Mouse (Mus musculus) intestine, embryonic 16.5 days (tissue): ENCODE measurements at regions not wholly inside any gene's neighbourhood (a gene's known extent, or its start where the extent isn't known, plus 50 kb on each side); places are given as distances from the start of the nearest gene placed in this dataset.

Experiments
- ATAC-seq: fragments of 200-750 bp; cut with Nextera tagmentation; 2 replicates; pipeline ENCODE4 v1.8.0; 2017; ENCODE audit warnings: moderate TSS enrichment, moderate library complexity
- H3K27ac ChIP-seq: fragments of 300-500 bp; sonication (generic); 2 replicates; pipeline ENCODE4 v1.5.1; 2014; ENCODE audit warnings: mild to moderate bottlenecking, low read length
- H3K27me3 ChIP-seq: fragments of 300-500 bp; sonication (generic); replicated peaks from 2 replicates; pipeline ENCODE4 v1.6.1; 2014; ENCODE audit warnings: low read length, control low read depth, mixed read lengths; ENCODE audit not compliant: control insufficient read depth, insufficient read depth
- H3K36me3 ChIP-seq: fragments of 300-500 bp; sonication (generic); 2 replicates; pipeline ENCODE4 v1.6.1; 2014; ENCODE audit warnings: low read length, control low read depth; ENCODE audit not compliant: control insufficient read depth, insufficient read depth
- H3K4me1 ChIP-seq: fragments of 300-500 bp; sonication (generic); 2 replicates; pipeline ENCODE4 v1.6.1; 2014; ENCODE audit warnings: low read length, control low read depth, mixed read lengths; ENCODE audit not compliant: control insufficient read depth, insufficient read depth
- H3K4me2 ChIP-seq: fragments of 300-500 bp; sonication (generic); 2 replicates; pipeline ENCODE4 v1.6.1; 2014; ENCODE audit warnings: low read depth, low read length, control low read depth
- H3K4me3 ChIP-seq: fragments of 300-500 bp; sonication (generic); 2 replicates; pipeline ENCODE4 v1.5.1; 2014; ENCODE audit warnings: mild to moderate bottlenecking, low read length
- H3K9ac ChIP-seq: fragments of 300-500 bp; sonication (generic); 2 replicates; pipeline ENCODE4 v1.6.1; 2014; ENCODE audit warnings: low read depth, low read length
- H3K9me3 ChIP-seq: fragments of 300-500 bp; sonication (generic); 2 replicates; pipeline ENCODE4 v1.6.1; 2016; ENCODE audit warnings: low read length, control low read depth; ENCODE audit not compliant: control insufficient read depth
- WGBS: fragments of 180-500 bp; shearing (Covaris S2); extraction: QIAGEN DNeasy Blood & Tissue Kit; methylation state at CpG from one replicate; pipeline ENCODE4 v1.1.7; 2014; 5-methylcytosine and 5-hydroxymethylcytosine counted together

- H3K27ac ChIP-seq, result no peak overlapping the region
- H3K27me3 ChIP-seq, result no peaks in the 10 kb centered on the region
- H3K9ac ChIP-seq, result no peak overlapping the region
- no peak overlapping the region for H3K4me3 ChIP-seq
- H3K36me3 ChIP-seq, result no peaks in the 10 kb centered on the region
- H3K9me3 ChIP-seq, result no peaks in the 10 kb centered on the region
- H3K4me2 ChIP-seq, result no peak overlapping the region
- no peaks in the 10 kb centered on the region for H3K4me1 ChIP-seq
- WGBS, result 79% methylated on average over 7 of the region's 7 CpGs
- no peak for ATAC-seq
Measured at GRCm38 (mm10) chr1:18668901-18669300, 404.0 kb upstream of the Defb41 start.

- Histone ChIP-seq H3K4me3 (no peak overlapping the region), H3K4me1 (no peaks in the 10 kb centered on the region), H3K36me3 (no peaks in the 10 kb centered on the region), H3K27me3 (no peaks in the 10 kb centered on the region), H3K9ac (no peak overlapping the region), H3K4me2 (no peak overlapping the region), H3K27ac (no peak overlapping the region), H3K9me3 (no peaks in the 10 kb centered on the region)
- ATAC-seq, result no peak
- WGBS, result 76% methylated on average over 5 of the region's 5 CpGs
Measured at GRCm38 (mm10) chr1:18668265-18668664, 403.3 kb upstream of the Defb41 start.

- no peak overlapping the region for H3K4me3 ChIP-seq
- H3K36me3 ChIP-seq, result no peaks in the 10 kb centered on the region
- no peak for ATAC-seq
- no peaks in the 10 kb centered on the region for H3K9me3 ChIP-seq
- no peaks in the 10 kb centered on the region for H3K4me1 ChIP-seq
- no peak overlapping the region for H3K4me2 ChIP-seq
- no peaks in the 10 kb centered on the region for H3K27me3 ChIP-seq
- H3K27ac ChIP-seq, result no peak overlapping the region
- no peak overlapping the region for H3K9ac ChIP-seq
Measured at GRCm38 (mm10) chr1:18640858-18641257, 375.9 kb upstream of the Defb41 start.

- no peak for ATAC-seq
- Histone ChIP-seq H3K9ac (no peak overlapping the region), H3K4me3 (no peak overlapping the region), H3K27me3 (no peaks in the 10 kb centered on the region), H3K27ac (no peak overlapping the region), H3K36me3 (no peaks in the 10 kb centered on the region), H3K4me2 (no peak overlapping the region), H3K4me1 (no peaks in the 10 kb centered on the region), H3K9me3 (no peaks in the 10 kb centered on the region)
- WGBS, result 55% methylated on average over 8 of the region's 8 CpGs
Measured at GRCm38 (mm10) chr1:18639460-18640300, 374.7 kb upstream of the Defb41 start.

GRCm38 (mm10) chr1:18637334-18637733, 372.4 kb upstream of the Defb41 start:
- no peak overlapping the region for H3K4me3 ChIP-seq
- no peaks in the 10 kb centered on the region for H3K9me3 ChIP-seq
- no peaks in the 10 kb centered on the region for H3K36me3 ChIP-seq
- no peak overlapping the region for H3K9ac ChIP-seq
- no peak overlapping the region for H3K4me2 ChIP-seq
- ATAC-seq, result no peak
- no peak overlapping the region for H3K27ac ChIP-seq
- H3K4me1 ChIP-seq, result no peaks in the 10 kb centered on the region
- no peaks in the 10 kb centered on the region for H3K27me3 ChIP-seq

- WGBS, result 79% methylated on average over 7 of the region's 7 CpGs
- no peak for ATAC-seq
- Histone ChIP-seq H3K4me1 (no peaks in the 10 kb centered on the region), H3K27ac (no peak overlapping the region), H3K27me3 (no peaks in the 10 kb centered on the region), H3K36me3 (no peaks in the 10 kb centered on the region), H3K9me3 (no peaks in the 10 kb centered on the region), H3K4me3 (no peak overlapping the region), H3K4me2 (no peak overlapping the region), H3K9ac (no peak overlapping the region)
Measured at GRCm38 (mm10) chr1:18610231-18610630, 345.3 kb upstream of the Defb41 start.

GRCm38 (mm10) chr1:18599864-18600263, 334.9 kb upstream of the Defb41 start:
- Histone ChIP-seq H3K27me3 (no peaks in the 10 kb centered on the region), H3K4me3 (no peak overlapping the region), H3K4me2 (no peak overlapping the region), H3K9me3 (no peaks in the 10 kb centered on the region), H3K36me3 (no peaks in the 10 kb centered on the region), H3K9ac (no peak overlapping the region), H3K27ac (no peak overlapping the region), H3K4me1 (no peaks in the 10 kb centered on the region)
- whole genome bisulfite sequencing, result 90% methylated on average over 1 of the region's 1 CpGs
- no peak for ATAC-seq

GRCm38 (mm10) chr1:18598908-18599307, 334.0 kb upstream of the Defb41 start:
- Histone ChIP-seq H3K36me3 (no peaks in the 10 kb centered on the region), H3K9me3 (no peaks in the 10 kb centered on the region), H3K27ac (no peak overlapping the region), H3K4me1 (no peaks in the 10 kb centered on the region), H3K4me3 (no peak overlapping the region), H3K4me2 (no peak overlapping the region), H3K9ac (no peak overlapping the region), H3K27me3 (no peaks in the 10 kb centered on the region)
- 76% methylated on average over 4 of the region's 4 CpGs for WGBS
- ATAC-seq, result no peak

GRCm38 (mm10) chr1:18583358-18584128, 318.6 kb upstream of the Defb41 start:
- no peak for ATAC-seq
- H3K4me3 ChIP-seq, result no peak overlapping the region
- H3K4me1 ChIP-seq, result no peaks in the 10 kb centered on the region
- no peaks in the 10 kb centered on the region for H3K27me3 ChIP-seq
- no peak overlapping the region for H3K4me2 ChIP-seq
- no peaks in the 10 kb centered on the region for H3K36me3 ChIP-seq
- no peak overlapping the region for H3K27ac ChIP-seq
- no peak overlapping the region for H3K9ac ChIP-seq
- 83% methylated on average over 6 of the region's 6 CpGs for WGBS
- H3K9me3 ChIP-seq, result no peaks in the 10 kb centered on the region
